Mouse (Mus musculus) G1E (cell line): ENCODE results near the gene Vac14.

ENCODE experiments used
- CTCF ChIP-seq: IDR thresholded peaks from 2 replicates; pipeline ENCODE4 v1.5.1; 2012; ENCODE audit warnings: low read depth, low read length, inconsistent platforms, mixed read lengths
- GATA1 ChIP-seq: IDR thresholded peaks from 2 replicates; pipeline ENCODE4 v1.6.1; 2012; ENCODE audit warnings: borderline replicate concordance, low read length, inconsistent platforms, mixed read lengths
- GATA2 ChIP-seq: IDR thresholded peaks from 2 replicates; pipeline ENCODE4 v1.6.1; 2012; ENCODE audit warnings: low read depth, low read length, inconsistent platforms, borderline replicate concordance
- POLR2AphosphoS5 ChIP-seq: IDR thresholded peaks from 2 replicates; pipeline ENCODE4 v1.6.1; 2012; ENCODE audit warnings: low read depth, low read length, inconsistent platforms; ENCODE audit not compliant: insufficient replicate concordance
- TAL1 ChIP-seq: conservative IDR thresholded peaks from 2 replicates; pipeline ENCODE4 v1.6.1; 2012; ENCODE audit warnings: low read depth, low read length, inconsistent platforms, mixed read lengths

DNA sequence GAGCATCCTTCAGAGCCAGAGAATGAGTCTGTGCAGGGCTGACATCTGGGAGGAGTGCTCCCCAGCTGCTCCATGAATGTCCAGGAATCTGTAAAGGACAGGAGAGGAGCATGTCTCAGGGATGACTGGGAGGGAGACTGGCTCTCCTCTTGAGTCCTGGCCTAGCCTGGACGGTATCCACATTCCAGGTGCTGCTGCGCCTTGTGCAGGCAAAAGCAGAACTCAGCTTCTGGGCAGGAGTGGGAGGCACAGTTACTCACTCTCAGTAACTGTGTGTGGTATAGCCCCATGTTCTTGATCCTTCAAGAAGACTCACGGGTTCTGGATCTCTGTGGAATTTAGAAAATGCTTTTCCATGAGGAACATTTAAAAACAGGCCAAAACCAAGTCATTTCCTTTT lies 11.7 kb downstream of the Vac14 start:
- TF ChIP-seq CTCF (no peak), TAL1 (no peak), POLR2AphosphoS5 (no peak), GATA1 (no peak), GATA2 (no peak)
